Mouse (Mus musculus) heart, embryonic 10.5 days (tissue): Measurements from ENCODE around the gene Cdc42ep5. TPM values are rescaled to one million over a fixed set of nuclear protein-coding genes. Genes with fewer than 3 reads are reported as not detected.

ENCODE experiments used
- DNase-seq: peaks from one replicate; pipeline ENCODE4 v3.0.0-alpha.2; 2017; ENCODE audit warnings: low spot score
- H3K27ac ChIP-seq: fragments of 300-500 bp; sonication (generic); 2 replicates; pipeline ENCODE4 v1.5.1; 2016; ENCODE audit warnings: mild to moderate bottlenecking
- H3K27me3 ChIP-seq: fragments of 300-500 bp; sonication (generic); 2 replicates; pipeline ENCODE4 v1.6.1; 2016; ENCODE audit warnings: mild to moderate bottlenecking; ENCODE audit not compliant: poor library complexity, insufficient read depth, severe bottlenecking
- H3K36me3 ChIP-seq: fragments of 300-500 bp; sonication (generic); 2 replicates; pipeline ENCODE4 v1.6.1; 2016; ENCODE audit warnings: mild to moderate bottlenecking, moderate library complexity
- H3K4me1 ChIP-seq: fragments of 300-500 bp; sonication (generic); 2 replicates; pipeline ENCODE4 v1.6.1; 2016; ENCODE audit warnings: mild to moderate bottlenecking
- H3K4me3 ChIP-seq: fragments of 300-500 bp; sonication (generic); 2 replicates; pipeline ENCODE4 v1.5.1; 2016; ENCODE audit warnings: mild to moderate bottlenecking, moderate library complexity
- H3K9me3 ChIP-seq: fragments of 300-500 bp; sonication (generic); 2 replicates; pipeline ENCODE4 v1.6.1; 2016; ENCODE audit warnings: mild to moderate bottlenecking, moderate library complexity
- WGBS: fragments of 180-500 bp; shearing (Covaris S2); methylation state at CpG from one replicate; pipeline ENCODE4 v1.1.7; 2016; 5-methylcytosine and 5-hydroxymethylcytosine counted together
- polyA plus RNA-seq: library from polyadenylated mRNA; unstranded; fragments of >200 nt; fragmentation: Nextera tagmentation; extraction: Ambion mirVana; gene quantifications from 2 replicates; pipeline ENCODE4 v1.2.1, GENCODE M21; 2016

Cdc42ep5 gene
- polyA plus RNA-seq, 1 experiment from 2014 or later = 35.7 TPM

DNA sequence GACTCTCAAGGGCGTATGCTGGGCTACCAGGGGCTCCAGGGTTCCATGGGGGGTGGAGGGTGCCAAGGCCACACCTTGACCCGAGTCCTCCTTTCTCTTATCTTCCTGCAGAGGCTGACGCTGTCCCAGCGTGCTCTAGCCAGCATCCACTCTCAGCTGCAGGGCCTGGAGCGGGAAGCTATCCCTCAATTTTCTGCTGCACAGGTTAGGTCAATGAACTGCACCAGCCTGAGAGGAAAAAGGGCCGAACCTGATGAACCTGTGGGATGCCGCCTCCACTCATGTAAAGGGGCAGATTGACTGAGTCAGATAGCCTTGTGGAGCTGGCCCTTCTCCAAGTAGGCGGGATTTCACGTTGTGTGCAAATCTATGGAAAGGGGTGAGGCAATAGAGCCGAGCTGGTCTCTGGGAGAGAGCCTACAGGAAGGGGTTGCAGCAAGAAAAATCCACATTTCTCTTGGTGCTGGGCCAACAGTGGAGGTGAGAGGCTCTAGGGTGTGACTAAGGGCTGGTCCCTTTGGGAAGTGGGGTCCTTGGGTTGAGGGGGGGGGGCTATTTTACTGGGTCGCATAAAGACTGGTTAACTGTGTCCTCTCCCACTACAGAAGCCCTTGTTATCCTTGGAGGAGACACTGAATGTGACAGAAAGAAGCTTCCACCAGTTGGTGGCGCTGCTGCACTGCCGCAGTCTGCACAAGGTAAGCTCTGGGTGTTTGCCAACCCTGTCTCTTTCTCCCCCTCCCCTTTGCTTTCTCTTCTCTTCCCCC is 33.8 kb downstream of the Cdc42ep5 start:
- WGBS = 41% methylated on average over 13 of the region's 13 CpGs
- Histone ChIP-seq H3K27me3 (no peaks in the 10 kb centered on the region), H3K4me3 (peak overlapping the region; percentile 18; the same call in 1 of the 2 replicates), H3K9me3 (no peaks in the 10 kb centered on the region; the same call in 1 of the 2 replicates), H3K27ac (no peak overlapping the region), H3K4me1 (peaks cover 8% of the 10 kb centered on the region), H3K36me3 (no peaks in the 10 kb centered on the region)
- DNase-seq = peak; percentile 88

DNA sequence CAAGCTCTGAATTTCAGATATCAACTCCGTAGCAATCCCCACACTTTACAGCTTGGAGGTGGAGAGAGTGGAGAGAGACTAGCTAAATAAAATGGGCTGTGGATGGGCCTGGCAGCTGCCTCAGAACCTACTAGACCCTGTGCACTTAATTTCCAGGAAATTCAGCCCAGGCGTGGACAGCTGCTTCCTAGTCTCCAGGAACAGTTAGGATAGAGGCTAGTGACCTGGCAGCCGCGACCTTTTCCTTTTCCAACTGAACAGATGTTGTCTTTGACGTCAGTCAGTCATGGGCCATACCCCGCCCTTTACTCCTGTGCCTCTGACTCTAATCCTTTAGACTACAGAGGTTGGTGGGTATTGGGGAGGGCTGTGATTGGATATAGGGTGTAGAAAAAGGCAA is 35.8 kb downstream of the Cdc42ep5 start:
- Histone ChIP-seq H3K4me1 (peaks cover 8% of the 10 kb centered on the region), H3K27me3 (0 out of 2 replicates have a peak, but pooled peaks cover 5% of the 10 kb centered on the region), H3K4me3 (no peak overlapping the region), H3K27ac (no peak overlapping the region), H3K36me3 (no peaks in the 10 kb centered on the region), H3K9me3 (no peaks in the 10 kb centered on the region; the same call in 1 of the 2 replicates)
- no peak for DNase-seq
- 61% methylated on average over 6 of the region's 6 CpGs for WGBS

DNA sequence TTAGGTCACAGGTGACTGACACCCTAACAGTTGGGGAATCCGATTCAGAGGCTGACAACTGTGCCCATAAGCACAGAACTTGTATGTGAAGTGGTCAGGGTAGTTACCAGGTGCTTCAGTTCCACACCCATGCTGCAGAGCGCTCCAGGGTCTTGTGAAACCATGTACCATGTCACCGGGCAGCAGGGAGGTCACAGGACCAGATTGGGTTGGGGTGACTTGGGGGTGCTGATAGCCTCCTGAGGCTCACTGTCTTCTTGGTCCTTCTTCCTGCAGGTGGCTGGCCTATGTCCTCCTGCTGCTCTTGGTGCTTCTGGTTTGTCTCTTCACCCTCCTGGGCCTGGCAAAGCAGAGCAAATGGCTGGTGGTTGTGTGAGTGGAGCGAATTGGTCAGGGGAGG is 36.8 kb downstream of the Cdc42ep5 start:
- Histone ChIP-seq H3K27me3 (0 out of 2 replicates have a peak, but pooled peaks cover 13% of the 10 kb centered on the region), H3K27ac (no peak overlapping the region), H3K4me3 (no peak overlapping the region), H3K4me1 (peaks cover 8% of the 10 kb centered on the region), H3K36me3 (no peaks in the 10 kb centered on the region), H3K9me3 (no peaks in the 10 kb centered on the region; the same call in 1 of the 2 replicates)
- DNase-seq = no peak
- WGBS = 78% methylated on average over 4 of the region's 4 CpGs

DNA sequence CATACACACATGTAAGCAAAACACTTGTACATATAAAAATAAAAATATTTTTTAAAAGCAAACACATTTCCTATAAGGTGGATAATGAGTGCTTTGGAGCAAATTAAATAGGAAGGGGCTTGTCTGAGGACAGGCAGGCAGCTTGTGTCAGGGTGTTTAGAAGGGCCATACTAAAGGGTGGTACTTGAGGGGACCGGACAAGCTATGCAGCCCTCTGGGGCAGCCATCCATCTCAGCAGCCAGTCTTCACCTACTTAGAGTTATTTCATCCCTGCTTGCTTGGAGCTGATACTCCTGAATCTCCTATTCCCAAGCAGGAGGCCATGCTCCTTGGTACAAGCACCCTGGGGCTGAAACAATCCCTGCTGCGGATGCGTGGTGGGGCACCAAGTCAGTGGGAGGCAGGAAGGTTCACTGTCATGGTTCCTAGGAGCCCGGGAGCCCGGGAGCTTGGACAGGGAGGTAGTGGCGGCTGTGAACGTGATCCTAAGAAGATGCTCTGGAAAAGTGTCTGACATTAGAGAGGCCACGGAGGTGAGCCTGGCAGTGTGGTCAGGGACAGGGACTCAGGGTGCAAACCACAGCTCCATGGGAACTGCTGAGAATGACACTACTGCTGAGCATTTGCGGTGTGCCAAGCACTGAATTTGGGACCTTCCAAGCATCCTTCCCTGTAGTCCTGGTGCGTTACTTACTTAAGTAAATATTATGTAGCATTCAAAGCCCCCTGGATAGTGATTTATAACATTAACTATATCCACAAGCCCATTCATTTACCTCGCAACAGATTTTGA is 37.5 kb downstream of the Cdc42ep5 start:
- Histone ChIP-seq H3K27me3 (peaks cover 20% of the 10 kb centered on the region), H3K4me3 (no peak overlapping the region), H3K9me3 (no peaks in the 10 kb centered on the region), H3K27ac (no peak overlapping the region), H3K36me3 (no peaks in the 10 kb centered on the region), H3K4me1 (peaks cover 8% of the 10 kb centered on the region)
- WGBS = 77% methylated on average over 11 of the region's 11 CpGs
- DNase-seq = no peak

DNA sequence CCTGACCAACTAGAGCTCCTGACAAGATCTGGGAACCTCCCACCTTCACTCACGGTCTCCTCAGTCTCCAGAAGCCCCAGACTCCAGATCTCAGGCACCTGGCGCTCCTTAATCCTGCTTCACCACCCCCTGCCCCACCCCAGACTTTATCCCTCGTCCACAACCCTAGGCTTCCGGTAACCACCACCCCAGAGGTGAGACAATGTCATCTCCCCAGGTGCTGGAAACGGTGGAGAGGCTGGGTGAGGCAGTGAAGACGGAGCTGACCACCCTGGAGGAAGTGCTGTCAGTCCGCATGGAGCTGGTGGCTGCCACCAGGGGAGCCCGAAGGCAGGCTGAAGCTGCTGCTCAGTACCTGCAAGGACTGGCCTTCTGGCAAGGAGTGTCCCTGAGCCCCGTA is 39.4 kb downstream of the Cdc42ep5 start:
- H3K4me3 ChIP-seq = no peak overlapping the region
- peaks cover 39% of the 10 kb centered on the region for H3K27me3 ChIP-seq
- no peaks in the 10 kb centered on the region for H3K9me3 ChIP-seq
- 0 out of 2 replicates have a peak, but pooled peaks cover 3% of the 10 kb centered on the region for H3K4me1 ChIP-seq
- no peaks in the 10 kb centered on the region for H3K36me3 ChIP-seq
- no peak for DNase-seq
- no peak overlapping the region for H3K27ac ChIP-seq
- WGBS = 14% methylated on average over 9 of the region's 9 CpGs

DNA sequence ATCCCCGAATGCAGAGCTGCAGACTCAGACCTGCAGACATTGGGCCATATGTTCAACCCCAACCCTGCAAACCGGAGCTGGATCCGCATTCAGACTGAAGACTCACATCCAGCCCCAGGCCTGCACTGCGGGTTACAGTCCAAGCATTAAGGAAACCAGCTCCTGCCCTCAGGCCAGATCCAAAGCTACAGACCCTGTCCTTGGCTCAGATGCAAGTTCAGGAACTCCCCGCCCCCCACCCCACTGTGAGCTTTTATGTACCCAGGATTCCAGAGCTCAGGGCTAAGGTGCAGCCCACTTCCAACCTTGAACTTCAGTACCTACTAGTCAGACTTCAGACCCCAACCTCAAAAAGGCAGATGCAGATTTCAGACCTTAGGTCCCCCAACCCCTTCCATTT is 39.8 kb downstream of the Cdc42ep5 start:
- H3K4me1 ChIP-seq = 0 out of 2 replicates have a peak, but pooled peaks cover 3% of the 10 kb centered on the region
- H3K36me3 ChIP-seq = no peaks in the 10 kb centered on the region
- no peaks in the 10 kb centered on the region for H3K9me3 ChIP-seq
- 18% methylated on average over 5 of the region's 5 CpGs for WGBS
- DNase-seq = no peak
- H3K27ac ChIP-seq = no peak overlapping the region
- peaks cover 44% of the 10 kb centered on the region for H3K27me3 ChIP-seq
- H3K4me3 ChIP-seq = no peak overlapping the region; the same call in 1 of the 2 replicates

DNA sequence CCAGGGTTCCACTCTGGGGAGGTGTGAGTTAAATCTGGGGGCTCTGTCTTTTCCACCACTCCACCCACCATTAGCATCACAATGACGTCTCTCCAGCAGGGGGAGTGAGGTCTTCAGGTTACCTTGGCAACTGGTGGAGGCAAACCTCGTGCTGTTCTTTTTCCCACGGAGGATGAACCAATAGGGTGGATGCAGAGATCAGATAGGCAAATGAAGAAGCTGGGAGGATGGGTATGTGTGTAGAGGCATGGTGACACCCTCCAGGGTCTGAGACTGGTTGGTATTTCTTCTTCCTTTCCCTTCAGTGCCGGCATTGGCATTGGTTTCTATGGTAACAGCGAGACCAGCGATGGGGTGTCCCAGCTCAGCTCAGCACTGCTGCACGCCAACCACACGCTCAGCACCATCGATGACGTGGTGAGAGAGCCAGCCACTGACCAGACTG is 40.3 kb downstream of the Cdc42ep5 start:
- no peak for DNase-seq
- Histone ChIP-seq H3K4me3 (no peak overlapping the region; the same call in 1 of the 2 replicates), H3K27ac (no peak overlapping the region)

DNA sequence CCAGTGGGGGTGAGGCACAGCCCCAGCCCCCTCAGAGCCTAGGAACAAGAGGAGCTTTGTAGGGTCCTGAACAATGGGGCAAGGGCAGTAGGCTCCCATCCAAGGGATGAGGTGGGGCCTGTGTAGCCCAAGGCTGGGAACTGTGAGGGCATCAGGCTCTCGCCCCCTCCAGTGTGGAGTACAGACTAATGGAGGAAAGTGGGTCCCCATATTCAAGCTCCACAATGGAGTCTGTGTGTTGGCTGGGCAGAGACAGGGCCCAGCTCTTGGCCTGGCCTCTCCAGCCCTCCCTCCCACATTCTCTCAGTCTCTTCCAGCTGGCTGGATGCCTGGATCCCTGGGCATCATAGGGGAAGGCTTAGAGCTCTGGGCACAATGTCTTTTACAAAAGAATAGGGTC is 40.9 kb downstream of the Cdc42ep5 start:
- Histone ChIP-seq H3K9me3 (0 out of 2 replicates have a peak, but pooled peaks cover 4% of the 10 kb centered on the region), H3K36me3 (no peaks in the 10 kb centered on the region), H3K27ac (no peak overlapping the region), H3K4me3 (no peak overlapping the region), H3K27me3 (peaks cover 55% of the 10 kb centered on the region), H3K4me1 (peaks cover 6% of the 10 kb centered on the region)
- DNase-seq = no peak
- WGBS = 56% methylated on average over 1 of the region's 1 CpGs

More for the DNA sequence above, 40.3 kb downstream of the Cdc42ep5 start:
- H3K27me3 ChIP-seq = peaks cover 49% of the 10 kb centered on the region
- peaks cover 6% of the 10 kb centered on the region for H3K4me1 ChIP-seq
- WGBS = under 1% methylated on average over 10 of the region's 10 CpGs
- 0 out of 2 replicates have a peak, but pooled peaks cover 3% of the 10 kb centered on the region for H3K9me3 ChIP-seq
- H3K36me3 ChIP-seq = no peaks in the 10 kb centered on the region

DNA sequence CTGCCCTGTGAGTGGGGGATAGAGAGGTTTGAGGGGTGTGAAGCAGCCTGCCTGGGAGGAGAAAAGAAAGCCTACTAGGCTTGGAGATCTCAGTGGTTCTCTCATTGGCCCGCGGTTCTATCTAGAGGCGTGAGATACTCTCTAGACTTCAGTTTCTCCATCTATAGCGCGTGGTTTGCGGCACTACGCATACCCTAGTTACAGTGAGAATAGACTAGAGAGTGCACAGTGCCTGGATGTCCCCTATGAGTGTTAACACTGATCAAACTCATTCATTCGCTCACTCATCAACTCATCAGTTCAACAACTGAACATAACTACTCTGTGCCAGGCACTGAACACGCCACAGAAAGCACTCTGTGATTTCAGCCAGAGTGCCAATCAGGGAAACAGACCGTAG is 41.9 kb downstream of the Cdc42ep5 start:
- DNase-seq = no peak
- 0 out of 2 replicates have a peak, but pooled peaks cover 4% of the 10 kb centered on the region for H3K9me3 ChIP-seq
- H3K4me3 ChIP-seq = no peak overlapping the region
- peaks cover 65% of the 10 kb centered on the region for H3K27me3 ChIP-seq
- no peaks in the 10 kb centered on the region for H3K36me3 ChIP-seq
- H3K4me1 ChIP-seq = peaks cover 6% of the 10 kb centered on the region
- WGBS = 82% methylated on average over 10 of the region's 10 CpGs
- no peak overlapping the region for H3K27ac ChIP-seq

DNA sequence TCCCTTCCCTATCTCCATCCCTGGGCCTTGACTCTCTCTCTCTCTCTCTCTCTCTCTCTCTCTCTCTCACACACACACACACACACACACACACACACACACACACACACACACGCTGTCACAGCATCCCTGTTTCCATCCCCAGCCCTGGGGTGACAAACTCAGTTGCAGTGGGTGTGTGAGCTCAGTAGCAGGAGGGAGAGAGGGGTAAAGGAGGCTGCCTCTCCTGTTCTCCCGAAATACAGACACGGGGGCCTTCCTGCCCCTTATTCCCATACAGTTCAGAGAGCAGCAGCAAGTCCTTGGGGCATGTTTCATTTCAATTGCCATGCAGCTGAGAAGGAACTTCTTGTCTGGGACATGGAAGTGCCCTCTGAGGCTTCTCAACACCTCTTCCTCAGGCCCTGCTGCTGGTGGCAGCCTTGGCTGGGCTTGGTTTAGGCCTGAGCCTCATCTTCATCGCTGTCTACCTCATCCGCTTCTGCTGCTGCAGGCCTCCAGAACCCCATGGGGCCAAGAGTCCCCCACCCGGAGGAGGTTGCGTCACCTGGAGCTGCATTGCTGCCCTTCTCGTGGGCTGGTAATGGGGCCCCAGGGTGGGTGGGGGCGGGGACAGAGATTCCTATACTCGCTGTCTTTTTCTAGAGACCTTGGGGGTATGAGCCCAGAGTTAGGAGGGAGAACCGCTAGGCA is 42.4 kb downstream of the Cdc42ep5 start:
- no peak for DNase-seq
- WGBS = 46% methylated on average over 11 of the region's 11 CpGs
- H3K4me3 ChIP-seq = no peak overlapping the region
- no peaks in the 10 kb centered on the region for H3K36me3 ChIP-seq
- peaks cover 6% of the 10 kb centered on the region for H3K4me1 ChIP-seq
- no peak overlapping the region for H3K27ac ChIP-seq
- peaks cover 67% of the 10 kb centered on the region for H3K27me3 ChIP-seq
- 0 out of 2 replicates have a peak, but pooled peaks cover 4% of the 10 kb centered on the region for H3K9me3 ChIP-seq

DNA sequence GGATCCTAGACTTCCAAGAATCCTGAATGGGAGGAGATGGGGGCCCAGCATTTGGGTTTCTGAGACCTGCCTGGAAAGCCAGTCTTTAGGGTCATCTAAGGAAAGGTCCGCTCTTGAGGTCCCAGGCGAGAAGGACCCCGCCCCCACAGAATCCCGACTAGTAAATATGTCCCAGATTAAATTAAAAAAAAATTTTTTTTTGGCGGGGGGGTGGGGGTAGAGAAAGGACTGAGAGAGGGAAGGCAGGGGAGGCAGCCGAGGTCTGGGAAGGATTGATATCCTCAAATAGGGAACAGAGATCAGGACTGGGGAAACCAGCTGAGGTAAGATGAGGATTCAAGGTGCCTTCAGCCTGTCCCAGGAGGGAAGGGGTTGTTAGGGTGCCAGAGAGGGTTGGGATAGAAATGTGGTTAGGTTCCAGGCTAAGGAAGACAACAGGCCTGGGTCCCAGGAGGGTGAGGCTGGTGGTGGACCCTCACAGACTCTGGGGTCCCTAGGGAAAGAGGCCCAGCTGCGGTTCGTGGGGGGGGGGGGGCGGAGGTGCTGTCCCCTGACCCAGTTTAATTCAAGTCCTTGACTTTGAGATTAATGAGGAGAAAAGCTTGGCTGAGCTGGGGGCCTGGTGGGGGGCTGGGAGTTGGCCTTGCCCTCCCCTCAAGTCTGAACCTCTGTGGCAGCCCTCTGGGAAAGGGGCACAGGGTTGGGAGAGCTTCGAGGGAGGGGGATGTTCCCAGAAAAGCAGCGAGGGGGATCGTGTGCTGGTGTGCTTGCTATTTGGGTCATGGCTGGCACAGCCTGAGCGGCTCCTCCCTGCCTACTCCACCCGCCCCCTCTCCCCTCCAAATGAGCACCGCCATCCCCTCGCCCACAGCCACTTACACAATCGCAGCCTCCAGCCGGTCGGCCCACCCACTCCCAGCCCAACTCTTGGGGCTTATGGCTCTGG is 44.4 kb downstream of the Cdc42ep5 start:
- Histone ChIP-seq H3K4me3 (peak overlapping the region; percentile 61; the same call in 1 of the 2 replicates), H3K9me3 (0 out of 2 replicates have a peak, but pooled peaks cover 4% of the 10 kb centered on the region), H3K36me3 (no peaks in the 10 kb centered on the region), H3K27ac (no peak overlapping the region), H3K27me3 (peaks cover 63% of the 10 kb centered on the region), H3K4me1 (peaks cover 6% of the 10 kb centered on the region)
- DNase-seq = no peak
- 22% methylated on average over 19 of the region's 19 CpGs for WGBS
